Mouse (Mus musculus): ENCODE measurements around the gene B3gntl1.

B3gntl1 gene

DNA sequence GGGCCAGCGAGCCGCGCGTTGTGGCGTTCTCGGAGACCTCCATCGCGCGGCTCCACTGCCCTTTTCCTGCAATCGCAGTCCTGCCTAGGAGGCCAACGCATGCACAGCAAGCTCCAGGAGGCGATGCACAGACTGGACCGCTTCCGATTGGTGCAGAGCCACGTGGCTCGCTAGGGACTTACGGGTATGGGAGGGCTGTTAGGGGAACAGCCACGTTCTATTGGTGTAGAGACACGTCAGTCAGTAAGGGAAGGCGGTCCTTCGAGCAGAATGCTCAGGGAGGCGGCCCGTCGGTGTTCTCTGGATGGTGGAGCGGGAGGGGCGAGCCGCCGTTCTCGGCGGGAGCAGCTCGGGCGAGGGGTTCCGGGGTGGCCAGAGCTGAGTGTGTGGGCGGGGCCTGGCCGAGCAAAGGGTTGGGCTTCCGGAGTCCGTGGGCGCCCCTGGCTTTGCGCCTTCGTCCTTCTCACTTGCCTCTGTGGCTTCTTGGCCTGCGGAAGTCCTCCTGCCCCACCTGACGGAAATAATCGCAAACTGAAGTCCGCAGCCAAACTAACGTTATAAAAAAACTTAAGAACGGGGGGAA is at the start of gene B3gntl1:
B3gntl1 (minus strand) TSS at position 164 of the 583 bp plus-strand sequence.
- DNase-seq (ENCODE audit: low spot score in 2 of 2), result peak; percentile 99 to 100

DNA sequence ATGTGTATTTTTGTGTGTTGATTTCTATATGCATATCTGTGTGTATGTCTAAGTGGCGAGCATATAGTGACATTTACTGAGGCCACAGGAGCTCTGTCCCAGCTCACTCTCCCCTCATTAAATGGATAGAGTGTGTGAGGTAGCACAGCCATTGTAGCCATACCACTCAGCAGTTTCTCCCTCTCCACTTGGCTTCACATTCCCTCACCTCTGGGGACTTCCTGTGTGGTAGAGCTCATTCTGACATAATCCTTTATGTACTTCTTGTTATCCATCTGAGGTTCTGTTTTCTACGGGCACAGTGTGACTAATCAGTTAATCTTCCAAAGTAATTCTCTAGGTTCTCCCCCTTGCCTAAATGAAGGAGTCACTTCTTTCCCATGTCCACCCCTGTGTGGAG is 49.5 kb upstream of the B3gntl1 start:
- DNase-seq (ENCODE audit: low spot score in 2 of 2), result no peak

DNA sequence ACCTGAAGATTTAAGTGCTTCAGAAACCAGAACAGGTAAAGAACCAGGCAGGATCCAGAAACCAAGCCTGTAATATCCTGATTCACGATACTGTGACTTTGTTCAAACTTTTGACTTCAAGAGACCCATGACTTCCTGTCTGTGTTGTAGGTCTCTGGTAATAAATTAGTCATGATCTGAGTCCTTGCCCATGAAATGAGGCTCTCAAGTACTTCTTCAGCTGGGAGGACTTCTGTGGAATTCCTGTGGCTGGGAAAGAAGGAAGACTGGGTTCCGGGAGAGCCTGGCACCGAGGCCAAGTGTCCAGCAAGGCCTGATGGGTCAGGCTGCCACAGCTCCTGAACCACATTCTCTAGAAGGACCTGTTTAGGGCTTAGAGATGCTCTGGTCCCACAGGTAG is 47.8 kb upstream of the B3gntl1 start:
- no peak for DNase-seq (ENCODE audit: low spot score in 2 of 2)

DNA sequence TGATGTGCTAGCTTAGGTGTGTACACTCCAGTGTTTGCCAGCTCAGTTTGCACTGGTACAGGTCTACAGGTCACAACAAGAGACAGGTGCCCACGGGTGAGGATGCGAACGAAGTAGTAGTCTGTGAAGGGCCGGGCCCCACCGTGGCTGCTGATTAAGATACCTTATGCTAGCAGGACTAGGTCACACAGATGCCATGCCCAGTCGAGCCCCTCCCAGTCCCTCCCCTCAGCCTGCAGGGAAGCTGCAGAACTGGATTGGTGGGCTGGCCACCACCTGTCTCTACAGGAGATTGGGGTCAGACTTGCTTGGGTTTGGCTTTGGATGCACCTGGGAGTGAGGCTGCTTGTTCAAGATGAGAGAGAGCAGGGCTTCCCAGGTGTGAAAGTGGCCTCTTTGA is 44.8 kb upstream of the B3gntl1 start:
- no peak for DNase-seq (ENCODE audit: low spot score in 2 of 2)

DNA sequence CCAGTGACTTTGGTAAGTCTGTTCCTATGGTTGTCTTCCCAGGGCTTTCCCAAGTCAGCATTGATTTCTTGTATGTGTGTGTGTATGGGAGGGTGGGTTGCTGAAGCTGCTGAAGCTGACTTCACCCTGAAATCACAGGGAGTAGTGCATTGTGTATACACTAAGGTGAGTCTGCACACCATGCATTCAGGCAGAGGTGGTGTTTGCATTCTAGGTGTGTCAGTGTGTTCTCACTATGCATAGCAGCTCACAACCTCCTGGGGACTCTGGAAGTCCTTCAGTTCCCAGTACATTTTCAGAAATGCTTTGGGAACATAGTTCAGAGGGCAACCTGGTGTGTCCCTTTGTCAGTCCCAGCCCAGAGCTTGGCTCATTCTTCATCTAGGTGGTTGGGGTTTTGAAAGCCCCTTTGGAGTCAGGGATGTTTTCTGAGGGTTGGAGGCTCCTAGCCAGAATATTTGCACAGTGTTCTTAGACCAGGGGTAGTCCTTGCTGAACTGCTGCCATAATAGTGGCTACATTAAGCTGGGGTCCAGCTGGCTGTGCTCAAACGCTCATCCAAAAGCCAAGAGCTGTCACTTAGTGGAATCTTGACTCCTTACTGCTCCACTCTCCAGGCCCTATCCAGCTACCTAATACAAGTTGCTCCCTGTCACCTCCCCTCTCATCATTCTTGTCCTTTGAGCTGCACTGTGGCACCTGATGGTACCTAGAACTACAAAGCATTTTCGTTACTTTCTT is 42.0 kb upstream of the B3gntl1 start:
- no peak for DNase-seq (ENCODE audit: low spot score in 2 of 2)

DNA sequence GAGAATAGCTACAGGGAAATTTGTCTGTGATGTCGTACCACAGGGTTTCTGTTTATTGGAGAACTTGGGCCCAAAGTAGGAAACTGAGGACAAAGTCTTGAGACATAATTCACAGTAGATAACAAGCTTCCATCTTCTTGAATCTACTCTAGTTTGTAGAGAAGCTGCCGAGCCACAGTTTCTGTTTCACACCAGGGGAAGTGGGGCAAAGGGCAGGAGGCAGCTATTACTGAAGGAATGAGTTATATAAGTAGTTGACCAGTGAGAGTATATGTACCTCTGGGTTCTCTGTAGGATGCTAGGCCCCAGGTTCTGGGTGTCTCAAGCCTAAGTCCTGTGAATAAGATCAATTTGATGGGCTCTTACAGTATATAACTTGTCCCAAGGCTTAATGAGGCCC is 40.6 kb upstream of the B3gntl1 start:
- DNase-seq (ENCODE audit: low spot score in 2 of 2), result no peak

DNA sequence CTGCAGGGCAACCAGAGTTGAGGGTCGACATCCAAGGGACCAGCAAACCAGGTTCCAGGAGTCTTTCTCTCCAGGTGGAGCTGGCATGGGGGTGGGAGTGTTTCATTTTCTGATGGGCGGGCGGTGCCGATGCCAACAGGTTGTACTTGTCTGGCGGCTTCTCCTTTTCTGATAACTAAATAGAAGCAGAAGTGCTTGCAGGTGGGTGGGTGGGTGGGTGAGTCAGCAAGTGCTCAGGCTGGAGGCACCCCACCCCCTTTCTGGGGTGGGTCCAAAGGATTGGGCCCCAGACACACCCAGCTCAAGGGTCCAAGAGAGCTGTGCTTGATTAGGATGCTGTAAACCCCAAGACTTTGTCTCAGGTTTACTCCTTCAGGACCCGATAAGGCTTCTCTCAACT is 40.0 kb upstream of the B3gntl1 start:
- no peak for DNase-seq (ENCODE audit: low spot score in 2 of 2)

DNA sequence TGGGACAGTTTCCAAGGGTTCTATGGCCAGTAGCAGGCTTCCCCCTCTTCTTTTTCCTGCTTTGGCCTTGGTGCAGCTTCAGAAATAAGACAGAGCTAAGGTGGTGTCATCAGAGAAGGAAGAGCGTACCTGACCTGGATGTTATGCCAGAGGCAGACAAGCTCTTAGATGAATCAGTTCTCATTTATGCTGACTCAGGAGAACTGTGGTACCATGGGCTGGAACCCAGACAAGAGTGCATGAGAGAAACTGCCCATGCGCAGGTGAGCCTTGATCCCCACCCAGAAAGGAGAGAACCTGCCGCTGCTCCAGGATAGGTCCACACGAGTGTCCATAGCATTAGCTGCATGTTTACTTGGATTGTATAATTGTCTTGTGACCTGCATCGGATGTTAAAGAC is 37.3 kb upstream of the B3gntl1 start:
- DNase-seq (ENCODE audit: low spot score in 2 of 2), result no peak

DNA sequence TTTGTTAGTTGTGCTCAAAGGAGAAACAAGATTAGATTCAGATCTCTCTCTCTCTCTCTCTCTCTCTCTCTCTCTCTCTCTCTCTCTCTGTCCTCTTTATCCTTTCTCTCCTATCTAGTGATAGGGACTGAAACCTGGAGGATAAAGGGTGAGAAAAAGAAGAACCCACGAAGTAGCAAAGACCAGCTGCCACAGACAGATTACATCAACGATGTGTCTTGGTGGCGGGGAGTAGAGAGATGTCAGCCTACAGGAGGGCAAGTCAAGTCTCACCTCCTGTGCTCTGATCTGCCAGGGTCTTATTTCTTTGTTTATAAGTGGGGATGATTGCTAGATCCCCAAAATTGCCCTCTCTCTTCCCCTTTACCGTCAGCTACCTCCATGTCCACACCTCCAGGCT is 36.3 kb upstream of the B3gntl1 start:
- DNase-seq (ENCODE audit: low spot score in 2 of 2), result no peak

DNA sequence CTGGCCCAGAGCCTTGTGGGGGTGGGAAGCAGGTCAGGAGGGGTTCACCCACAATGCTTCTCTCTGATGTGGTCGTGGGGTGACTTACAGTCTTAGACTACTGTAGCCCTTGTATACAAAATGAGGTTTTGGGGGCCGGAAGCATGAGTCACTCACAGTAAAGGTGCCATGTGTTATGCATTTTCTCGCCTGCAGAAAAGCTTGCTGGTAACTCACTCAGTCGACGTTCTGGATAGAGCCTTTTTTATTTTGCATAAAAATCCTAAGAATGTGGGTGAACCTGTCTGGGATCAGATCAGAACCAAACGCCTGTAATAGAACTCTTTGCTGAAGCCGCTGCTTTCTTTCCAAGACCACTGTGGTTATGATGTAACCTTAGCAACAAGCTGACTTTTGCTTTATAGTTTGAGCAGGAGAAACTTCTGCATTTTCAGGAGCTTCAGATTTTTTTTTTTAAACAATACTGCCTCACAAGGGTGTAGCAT is 33.6 kb upstream of the B3gntl1 start:
- peak in 1 of 2 experiments; percentile 40 for DNase-seq (ENCODE audit: low spot score in 2 of 2)

DNA sequence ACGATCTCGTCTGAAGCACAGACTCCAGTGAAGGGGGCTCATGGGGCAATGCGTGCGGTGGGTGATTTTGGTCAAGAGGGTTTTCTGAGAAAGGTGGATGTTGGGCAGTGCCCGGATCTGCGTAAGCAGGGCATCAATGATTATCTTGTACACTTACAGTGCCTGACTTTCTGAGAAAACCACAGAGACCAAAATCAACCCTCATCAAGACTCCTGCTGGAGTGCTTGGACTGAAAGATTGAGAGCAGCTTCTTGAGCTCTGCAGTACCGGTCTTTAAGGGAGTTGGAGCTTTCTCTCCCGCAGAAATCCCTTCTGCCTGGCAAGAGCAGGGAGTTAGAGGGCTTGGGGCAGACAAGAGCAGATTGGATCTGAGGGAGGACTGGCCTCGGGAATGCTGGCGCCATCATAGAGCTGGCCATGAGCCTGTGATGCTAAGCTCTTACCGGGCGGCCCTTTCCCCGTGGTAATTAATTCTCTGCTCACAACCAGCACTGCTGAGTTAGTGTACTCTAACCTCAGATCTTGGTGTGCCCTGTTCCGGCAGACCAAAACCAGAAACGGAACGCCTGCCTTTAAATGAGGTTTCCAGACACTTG is 30.8 kb upstream of the B3gntl1 start:
- no peak for DNase-seq (ENCODE audit: low spot score in 2 of 2)

DNA sequence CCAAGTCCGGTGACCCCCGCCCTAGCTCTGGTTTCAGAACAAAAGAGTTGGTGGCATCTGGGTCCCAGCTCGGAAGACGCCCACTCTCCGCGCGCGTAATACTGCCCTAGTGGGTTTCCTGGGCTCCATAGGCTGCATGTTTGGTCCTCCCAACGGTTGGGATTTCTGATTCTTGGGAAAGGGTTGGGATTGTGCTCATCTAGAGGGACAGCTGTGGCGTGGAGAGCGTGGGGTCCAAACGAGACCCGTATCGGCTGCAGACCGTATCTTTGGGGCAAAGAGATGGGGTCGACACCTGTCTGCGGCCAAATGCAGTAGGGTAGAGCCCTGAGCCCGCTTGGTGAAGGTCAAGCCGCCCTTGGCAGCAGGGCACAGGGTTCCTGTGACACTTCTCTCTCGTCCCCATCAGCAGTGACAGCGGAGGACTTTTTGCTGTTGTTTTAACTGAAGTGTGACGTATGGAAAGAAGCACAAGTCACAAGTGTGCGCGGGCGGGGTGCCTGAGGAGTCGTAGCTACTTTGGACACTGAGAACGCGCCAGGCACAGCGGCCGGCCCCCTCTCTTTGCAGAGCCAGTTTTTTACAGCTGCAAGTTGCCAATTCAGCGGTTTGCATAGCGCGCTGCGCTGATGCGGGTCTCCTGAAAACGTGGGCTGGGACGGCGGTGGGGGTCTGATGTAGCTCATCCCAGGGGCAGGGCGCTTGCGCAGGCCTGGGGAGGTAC is 30.1 kb upstream of the B3gntl1 start:
- peak in 1 of 2 experiments; percentile 65 for DNase-seq (ENCODE audit: low spot score in 2 of 2)

DNA sequence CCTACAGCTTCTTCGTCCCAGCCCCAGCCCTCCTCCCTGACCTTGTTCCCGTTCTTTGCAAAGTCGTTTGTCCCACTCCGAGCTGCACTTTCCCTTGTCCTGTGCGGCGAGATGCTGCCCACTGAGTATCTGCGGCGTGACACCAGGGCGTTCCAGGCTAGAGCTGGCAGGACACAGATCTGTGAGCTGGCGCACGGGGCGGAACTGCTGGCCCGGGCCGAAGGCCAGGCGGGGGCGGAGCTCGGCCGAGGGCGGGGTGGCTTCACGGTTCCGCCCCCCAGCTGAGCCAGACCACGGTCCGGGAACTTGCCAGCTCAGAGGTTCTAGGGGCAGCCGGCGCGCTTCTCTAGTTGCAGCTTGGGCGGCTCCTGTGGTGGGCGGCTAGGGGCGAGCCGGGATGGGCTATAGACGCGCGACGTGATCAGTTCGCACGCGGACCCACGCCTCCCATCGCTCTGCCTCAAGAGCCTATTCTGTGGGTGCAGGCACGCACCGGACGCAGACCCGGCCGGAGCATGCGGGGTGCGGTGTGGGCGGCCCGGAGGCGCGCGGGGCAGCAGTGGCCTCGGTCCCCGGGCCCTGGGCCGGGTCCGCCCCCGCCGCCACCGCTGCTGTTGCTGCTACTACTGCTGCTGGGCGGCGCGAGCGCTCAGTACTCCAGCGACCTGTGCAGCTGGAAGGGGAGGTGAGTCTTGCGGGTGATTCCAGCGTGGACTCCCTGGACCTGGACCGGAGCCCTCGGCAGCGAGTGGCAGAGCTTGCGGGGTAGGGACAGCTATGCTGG is 29.4 kb upstream of the B3gntl1 start:
- peak; percentile 25 to 81 for DNase-seq (ENCODE audit: low spot score in 2 of 2)

DNA sequence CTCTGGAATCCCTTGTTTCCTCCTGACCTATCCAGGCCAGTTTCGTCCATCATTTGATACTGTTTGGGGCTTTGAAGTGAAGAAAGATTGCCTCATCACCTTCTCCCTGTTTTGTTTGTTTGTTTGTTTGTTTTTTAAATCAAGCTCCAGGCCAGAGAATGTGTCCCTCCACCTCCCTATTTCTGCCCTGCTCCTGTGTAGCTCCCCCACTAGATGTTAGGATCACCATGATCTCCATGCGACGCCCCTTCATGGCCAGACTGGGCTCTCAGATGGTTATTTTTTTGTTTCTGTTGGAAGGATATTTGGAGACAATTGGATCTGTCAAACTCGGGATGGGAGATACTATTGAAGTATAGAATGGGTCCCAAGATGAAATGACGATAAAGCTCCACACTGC is 28.3 kb upstream of the B3gntl1 start, which contains the start of gene Metrnl:
Metrnl (plus strand) TSS at position 301 of the 400 bp plus-strand sequence.
- no peak for DNase-seq (ENCODE audit: low spot score in 2 of 2)

DNA sequence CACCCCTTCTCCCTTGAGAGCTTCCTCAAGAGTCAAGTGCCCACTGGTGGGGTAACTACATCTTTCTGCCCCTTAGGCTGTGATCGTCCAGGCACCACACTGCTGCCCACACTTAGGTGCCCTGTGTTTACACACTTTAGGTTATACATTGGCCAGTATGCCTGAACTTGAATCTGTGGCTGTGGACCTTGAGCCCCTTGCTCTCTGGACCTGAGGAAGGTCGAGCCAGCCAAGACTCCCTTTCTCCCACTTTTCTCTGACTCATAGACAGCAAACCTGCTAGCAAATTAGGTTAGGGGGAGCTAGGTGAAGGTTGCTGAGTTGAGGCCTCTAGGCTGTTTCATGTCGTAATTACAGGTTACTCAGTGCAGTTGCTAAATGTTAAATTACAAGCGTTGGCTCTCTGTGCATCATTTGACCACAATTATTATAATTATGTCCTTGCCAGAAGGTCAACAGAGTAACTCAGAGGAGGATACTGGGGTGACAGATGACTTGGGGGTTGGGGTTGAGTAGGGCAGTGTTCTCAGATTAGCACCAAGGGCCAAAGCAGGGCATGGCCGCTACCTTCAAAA is 25.5 kb upstream of the B3gntl1 start:
- DNase-seq (ENCODE audit: low spot score in 2 of 2), result no peak

DNA sequence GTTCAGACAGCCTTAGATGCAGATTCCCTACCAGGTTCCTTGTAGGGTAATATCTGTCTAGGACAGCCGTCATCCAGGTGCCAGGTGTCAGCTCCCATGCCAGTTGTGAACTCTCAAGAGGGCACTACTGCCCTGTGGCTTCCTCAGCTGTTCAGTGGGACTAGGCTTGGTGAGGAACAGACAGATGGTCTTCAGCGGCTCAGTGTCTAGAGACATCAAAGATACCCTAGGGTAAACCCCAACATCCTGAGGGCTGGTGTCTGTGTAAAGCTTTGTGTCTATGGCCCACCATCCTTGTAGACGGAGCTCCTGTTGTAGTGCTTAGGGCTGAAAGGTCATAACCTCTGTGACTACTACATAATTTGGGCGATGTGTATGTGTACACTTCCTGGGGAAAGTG is 24.3 kb upstream of the B3gntl1 start:
- DNase-seq (ENCODE audit: low spot score in 2 of 2), result no peak

DNA sequence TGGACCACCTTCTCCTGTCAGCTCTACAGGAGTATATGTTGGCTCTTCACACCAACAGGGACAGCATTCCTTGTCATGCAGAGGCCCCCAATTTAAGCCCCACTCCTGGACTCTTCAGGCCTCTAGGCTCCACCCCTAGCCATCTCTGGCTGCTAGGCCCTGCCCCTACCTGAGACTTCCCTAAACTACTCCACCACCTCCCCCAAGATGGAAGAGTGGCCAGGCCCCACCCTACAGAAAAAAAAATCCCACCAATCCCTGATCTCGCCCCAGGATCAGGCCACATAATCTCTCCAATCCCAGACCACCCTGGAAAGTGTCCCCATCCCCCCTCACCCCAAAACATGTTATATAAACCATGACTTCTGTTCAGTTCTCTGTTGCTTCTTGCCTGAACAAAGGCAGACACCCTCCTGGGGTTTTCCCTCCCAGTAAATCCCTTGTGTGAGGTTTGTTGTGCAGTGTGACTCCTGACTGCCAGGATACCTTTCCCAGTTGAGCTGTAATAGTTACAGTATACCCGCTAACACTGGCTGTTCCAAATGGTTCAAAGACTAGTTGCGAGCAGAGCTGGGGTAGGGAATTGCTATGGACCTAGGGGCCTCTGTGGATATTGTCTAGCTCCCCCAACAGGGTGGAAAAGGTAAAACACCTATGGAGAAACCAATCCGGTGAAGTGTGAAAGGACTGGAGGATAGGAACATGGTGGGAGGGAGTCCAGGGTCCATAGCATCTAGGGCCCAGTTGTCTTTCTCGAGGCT is 22.5 kb upstream of the B3gntl1 start:
- no peak for DNase-seq (ENCODE audit: low spot score in 2 of 2)

DNA sequence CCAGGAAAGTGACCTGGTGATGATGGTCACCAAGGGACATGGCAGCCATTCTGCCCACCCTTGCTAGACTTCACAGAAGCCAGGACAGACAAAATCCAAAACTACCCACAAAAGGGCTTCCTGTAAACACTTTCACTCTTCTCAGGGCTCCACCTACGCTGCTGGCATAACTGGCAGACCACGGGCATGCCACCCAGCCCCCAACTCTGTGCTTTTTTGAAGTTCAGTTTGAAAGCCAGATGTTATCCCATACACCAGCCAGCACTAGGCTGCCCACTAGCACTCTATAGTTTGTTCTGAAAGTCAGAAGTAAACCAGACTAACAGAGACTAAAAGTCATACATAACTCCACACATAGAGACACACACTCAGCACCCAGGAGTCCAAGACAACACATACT is 15.1 kb upstream of the B3gntl1 start:
- no peak for DNase-seq (ENCODE audit: low spot score in 2 of 2)

DNA sequence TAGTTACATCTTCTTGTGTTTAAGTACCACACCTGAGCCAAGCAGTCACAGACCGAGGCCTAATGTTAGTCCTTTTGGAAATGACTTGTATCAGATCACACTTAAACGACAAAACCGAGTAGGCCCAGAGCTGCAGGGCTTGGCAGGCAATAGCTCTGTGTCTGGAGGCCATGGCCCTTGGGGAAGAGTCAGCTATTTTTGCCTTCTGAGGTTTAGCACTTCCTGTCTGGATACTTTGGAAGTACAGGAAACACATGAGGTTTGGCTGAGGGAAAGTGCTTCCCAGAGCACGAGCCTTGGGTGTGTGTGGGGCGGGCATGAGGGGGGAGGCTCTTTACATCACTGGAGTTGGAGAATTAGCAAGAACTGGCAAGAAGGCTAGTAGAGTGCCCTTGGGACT is 13.7 kb upstream of the B3gntl1 start:
- DNase-seq (ENCODE audit: low spot score in 2 of 2), result no peak

DNA sequence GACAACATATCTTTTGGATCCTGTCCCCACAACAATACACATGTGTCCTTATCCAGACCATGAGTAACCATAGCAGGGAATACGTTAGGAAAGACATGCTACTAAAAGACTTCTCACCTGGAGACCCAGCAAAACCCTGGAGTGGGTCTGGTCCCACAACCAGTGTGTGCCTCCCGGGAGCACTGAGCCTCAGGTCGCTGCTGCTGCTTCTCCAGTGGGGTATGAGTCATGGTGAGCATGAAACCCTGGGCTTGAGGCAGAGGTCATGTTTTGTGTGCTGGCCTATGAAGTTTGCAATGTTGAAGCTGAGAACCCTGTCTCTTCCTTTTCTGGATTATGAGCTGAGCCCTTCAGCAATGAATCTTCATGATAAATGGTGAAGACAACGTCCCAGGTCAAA is 13.1 kb upstream of the B3gntl1 start:
- no peak for DNase-seq (ENCODE audit: low spot score in 2 of 2)
